Mouse (Mus musculus) brain, embryonic 18.5 days (tissue): ENCODE data around the gene Gm38392.

Experiments used
- DNase-seq: peaks from one replicate; pipeline ENCODE4 v3.0.0-alpha.2; 2012; ENCODE audit warnings: low read depth, low spot score

The Gm38392 gene

GRCm38 (mm10) chr3:88200161-88200971 lies 86.6 kb downstream of the Gm38392 start:
- DNase-seq, result no peak

- DNase-seq, result no peak
These were observed 87.4 kb downstream of the Gm38392 start for GRCm38 (mm10) chr3:88199541-88200110.

- DNase-seq, result no peak
These were observed 88.4 kb downstream of the Gm38392 start for GRCm38 (mm10) chr3:88198505-88199020.

- DNase-seq, result no peak
These were observed 89.1 kb downstream of the Gm38392 start for GRCm38 (mm10) chr3:88197741-88198504.
